Mouse (Mus musculus): ENCODE results near the gene Sh3bp5. TPM values are rescaled to one million over a fixed set of nuclear protein-coding genes. Genes with fewer than 3 reads are reported as not detected.

Gene Sh3bp5
- polyA plus RNA-seq, 1 experiment from 2014 or later = 20.1 TPM

GRCm38 (mm10) chr14:31416835-31417549, 18.9 kb downstream of the Sh3bp5 start:
- H3K36me3 ChIP-seq (ENCODE audit: control insufficient read depth, insufficient read depth, low read length) = no peaks in the 10 kb centered on the region
- no peaks in the 10 kb centered on the region for H3K9me3 ChIP-seq (ENCODE audit: control insufficient read depth, low read length)
- peaks cover 10% of the 10 kb centered on the region for H3K4me1 ChIP-seq (ENCODE audit: control insufficient read depth, insufficient read depth, low read length)
- H3K9ac ChIP-seq (ENCODE audit: low read length) = no peak overlapping the region
- ATAC-seq (ENCODE audit: insufficient read depth, low FRiP score, low TSS enrichment) (no peak), DNase-seq (ENCODE audit: low spot score) (no peak)
- H3K27me3 ChIP-seq (ENCODE audit: control insufficient read depth, insufficient read depth, low read length) = no peaks in the 10 kb centered on the region
- 81% methylated on average over 16 of the region's 16 CpGs for WGBS
- H3K4me2 ChIP-seq (ENCODE audit: low read depth) = no peak overlapping the region
- no peak overlapping the region for H3K4me3 ChIP-seq (ENCODE audit: low read depth, low read length)
- H3K27ac ChIP-seq (ENCODE audit: low read depth, low read length) = no peak overlapping the region

- Histone ChIP-seq H3K9ac (ENCODE audit: low read length) (no peak overlapping the region), H3K36me3 (ENCODE audit: control insufficient read depth, insufficient read depth, low read length) (no peaks in the 10 kb centered on the region), H3K27ac (ENCODE audit: low read depth, low read length) (no peak overlapping the region), H3K9me3 (ENCODE audit: control insufficient read depth, low read length) (no peaks in the 10 kb centered on the region), H3K27me3 (ENCODE audit: control insufficient read depth, insufficient read depth, low read length) (no peaks in the 10 kb centered on the region), H3K4me2 (ENCODE audit: low read depth) (no peak overlapping the region), H3K4me1 (ENCODE audit: control insufficient read depth, insufficient read depth, low read length) (peaks cover 10% of the 10 kb centered on the region), H3K4me3 (ENCODE audit: low read depth, low read length) (no peak overlapping the region)
- 88% methylated on average over 3 of the region's 3 CpGs for WGBS
- DNase-seq (ENCODE audit: low spot score) (no peak), ATAC-seq (ENCODE audit: insufficient read depth, low FRiP score, low TSS enrichment) (no peak)
These were observed 19.5 kb downstream of the Sh3bp5 start for GRCm38 (mm10) chr14:31416411-31416810.

DNA sequence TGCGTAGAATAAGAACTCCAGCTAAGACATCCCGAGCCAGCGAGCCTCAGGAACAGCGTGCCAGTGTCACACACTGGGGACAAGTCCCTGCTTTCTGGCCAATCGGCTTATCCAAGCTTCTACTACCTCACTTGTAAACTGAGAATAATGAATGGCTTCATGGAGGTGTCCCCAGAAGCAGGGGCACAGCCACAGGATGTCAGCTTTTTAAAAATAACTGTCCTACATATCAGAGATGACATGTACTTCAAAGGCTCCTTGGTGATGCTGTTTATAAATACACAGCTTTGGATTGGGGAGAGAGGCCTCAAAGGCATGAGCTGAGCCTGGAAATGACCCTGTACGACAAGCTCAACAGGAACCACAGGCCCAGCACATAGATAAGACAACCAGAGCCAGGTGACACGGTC, 20.9 kb downstream of the Sh3bp5 start:
- no peak overlapping the region for H3K4me3 ChIP-seq (ENCODE audit: low read depth, low read length)
- ATAC-seq (ENCODE audit: insufficient read depth, low FRiP score, low TSS enrichment) = no peak
- H3K4me1 ChIP-seq (ENCODE audit: control insufficient read depth, insufficient read depth, low read length) = peaks cover 6% of the 10 kb centered on the region
- no peaks in the 10 kb centered on the region for H3K9me3 ChIP-seq (ENCODE audit: control insufficient read depth, low read length)
- H3K27ac ChIP-seq (ENCODE audit: low read depth, low read length) = no peak overlapping the region
- H3K36me3 ChIP-seq (ENCODE audit: control insufficient read depth, insufficient read depth, low read length) = no peaks in the 10 kb centered on the region
- no peak overlapping the region for H3K4me2 ChIP-seq (ENCODE audit: low read depth)
- DNase-seq (ENCODE audit: low spot score) = no peak
- WGBS = 64% methylated on average over 7 of the region's 7 CpGs
- no peaks in the 10 kb centered on the region for H3K27me3 ChIP-seq (ENCODE audit: control insufficient read depth, insufficient read depth, low read length)
- no peak overlapping the region for H3K9ac ChIP-seq (ENCODE audit: low read length)

- no peaks in the 10 kb centered on the region for H3K9me3 ChIP-seq (ENCODE audit: control insufficient read depth, low read length)
- no peaks in the 10 kb centered on the region for H3K36me3 ChIP-seq (ENCODE audit: control insufficient read depth, insufficient read depth, low read length)
- no peak overlapping the region for H3K27ac ChIP-seq (ENCODE audit: low read depth, low read length)
- peaks cover 6% of the 10 kb centered on the region for H3K4me1 ChIP-seq (ENCODE audit: control insufficient read depth, insufficient read depth, low read length)
- DNase-seq (ENCODE audit: low spot score) (no peak), ATAC-seq (ENCODE audit: insufficient read depth, low FRiP score, low TSS enrichment) (no peak)
- no peak overlapping the region for H3K4me2 ChIP-seq (ENCODE audit: low read depth)
- no peaks in the 10 kb centered on the region for H3K27me3 ChIP-seq (ENCODE audit: control insufficient read depth, insufficient read depth, low read length)
- H3K4me3 ChIP-seq (ENCODE audit: low read depth, low read length) = no peak overlapping the region
- no peak overlapping the region for H3K9ac ChIP-seq (ENCODE audit: low read length)
- 61% methylated on average over 10 of the region's 10 CpGs for WGBS
These were observed 21.5 kb downstream of the Sh3bp5 start for GRCm38 (mm10) chr14:31414235-31414966.

GRCm38 (mm10) chr14:31413475-31414086, 22.3 kb downstream of the Sh3bp5 start:
- Histone ChIP-seq H3K27me3 (ENCODE audit: control insufficient read depth, insufficient read depth, low read length) (no peaks in the 10 kb centered on the region), H3K9ac (ENCODE audit: low read length) (no peak overlapping the region), H3K27ac (ENCODE audit: low read depth, low read length) (no peak overlapping the region), H3K4me2 (ENCODE audit: low read depth) (no peak overlapping the region), H3K4me3 (ENCODE audit: low read depth, low read length) (no peak overlapping the region), H3K36me3 (ENCODE audit: control insufficient read depth, insufficient read depth, low read length) (no peaks in the 10 kb centered on the region), H3K4me1 (ENCODE audit: control insufficient read depth, insufficient read depth, low read length) (peaks cover 8% of the 10 kb centered on the region), H3K9me3 (ENCODE audit: control insufficient read depth, low read length) (no peaks in the 10 kb centered on the region)
- ATAC-seq (ENCODE audit: insufficient read depth, low FRiP score, low TSS enrichment) = no peak
- peak; percentile 36 for DNase-seq (ENCODE audit: low spot score)
- WGBS = 32% methylated on average over 6 of the region's 6 CpGs

- H3K4me3 ChIP-seq (ENCODE audit: low read depth, low read length) = no peak overlapping the region
- H3K27me3 ChIP-seq (ENCODE audit: control insufficient read depth, insufficient read depth, low read length) = no peaks in the 10 kb centered on the region
- WGBS = 77% methylated on average over 10 of the region's 10 CpGs
- DNase-seq (ENCODE audit: low spot score) = no peak
- H3K4me2 ChIP-seq (ENCODE audit: low read depth) = no peak overlapping the region
- no peak overlapping the region for H3K27ac ChIP-seq (ENCODE audit: low read depth, low read length)
- no peaks in the 10 kb centered on the region for H3K36me3 ChIP-seq (ENCODE audit: control insufficient read depth, insufficient read depth, low read length)
- ATAC-seq (ENCODE audit: insufficient read depth, low FRiP score, low TSS enrichment) = no peak
- no peak overlapping the region for H3K9ac ChIP-seq (ENCODE audit: low read length)
- peaks cover 8% of the 10 kb centered on the region for H3K4me1 ChIP-seq (ENCODE audit: control insufficient read depth, insufficient read depth, low read length)
- no peaks in the 10 kb centered on the region for H3K9me3 ChIP-seq (ENCODE audit: control insufficient read depth, low read length)
These were observed 23.2 kb downstream of the Sh3bp5 start for GRCm38 (mm10) chr14:31412651-31413056.

GRCm38 (mm10) chr14:31410737-31411136, 25.1 kb downstream of the Sh3bp5 start:
- no peak overlapping the region for H3K9ac ChIP-seq (ENCODE audit: low read length)
- DNase-seq (ENCODE audit: low spot score) (no peak), ATAC-seq (ENCODE audit: insufficient read depth, low FRiP score, low TSS enrichment) (no peak)
- 0 out of 2 replicates have a peak, but pooled peaks cover 2% of the 10 kb centered on the region for H3K36me3 ChIP-seq (ENCODE audit: control insufficient read depth, insufficient read depth, low read length)
- no peaks in the 10 kb centered on the region for H3K27me3 ChIP-seq (ENCODE audit: control insufficient read depth, insufficient read depth, low read length)
- WGBS = 86% methylated on average over 4 of the region's 4 CpGs
- peaks cover 8% of the 10 kb centered on the region for H3K4me1 ChIP-seq (ENCODE audit: control insufficient read depth, insufficient read depth, low read length)
- no peaks in the 10 kb centered on the region for H3K9me3 ChIP-seq (ENCODE audit: control insufficient read depth, low read length)
- H3K27ac ChIP-seq (ENCODE audit: low read depth, low read length) = no peak overlapping the region
- H3K4me2 ChIP-seq (ENCODE audit: low read depth) = no peak overlapping the region
- no peak overlapping the region for H3K4me3 ChIP-seq (ENCODE audit: low read depth, low read length)

DNA sequence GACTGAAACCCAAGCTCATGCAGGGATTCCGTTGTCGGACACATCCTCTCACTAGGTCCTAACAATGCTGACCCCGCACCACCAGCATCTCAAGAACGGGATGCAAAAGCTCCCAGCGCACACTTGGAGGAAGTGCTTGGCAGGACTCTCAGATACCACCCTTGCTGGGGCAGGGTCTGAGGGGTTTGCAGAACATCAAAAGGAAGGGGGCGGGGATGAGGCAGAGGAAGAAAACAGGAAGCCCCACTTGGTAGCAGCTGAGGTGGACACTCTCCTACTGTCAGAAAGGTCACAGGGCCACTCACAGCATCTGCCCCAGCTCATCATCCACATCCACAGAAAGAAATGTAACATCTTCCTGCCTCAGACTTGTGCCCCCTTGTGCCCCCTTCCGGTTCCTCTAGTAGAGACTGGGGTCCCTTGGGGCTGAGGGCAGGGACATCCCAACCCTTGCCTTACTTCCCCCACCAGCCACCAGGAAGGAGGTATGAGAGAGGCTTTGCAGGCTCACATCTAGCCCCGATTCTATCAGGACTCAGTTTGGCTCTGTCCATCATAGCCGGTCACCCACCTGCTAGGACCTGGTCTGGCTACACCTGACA, 25.7 kb downstream of the Sh3bp5 start:
- Histone ChIP-seq H3K9ac (ENCODE audit: low read length) (no peak overlapping the region), H3K4me1 (ENCODE audit: control insufficient read depth, insufficient read depth, low read length) (peaks cover 8% of the 10 kb centered on the region), H3K4me2 (ENCODE audit: low read depth) (no peak overlapping the region), H3K27me3 (ENCODE audit: control insufficient read depth, insufficient read depth, low read length) (no peaks in the 10 kb centered on the region), H3K27ac (ENCODE audit: low read depth, low read length) (no peak overlapping the region), H3K36me3 (ENCODE audit: control insufficient read depth, insufficient read depth, low read length) (0 out of 2 replicates have a peak, but pooled peaks cover 2% of the 10 kb centered on the region), H3K4me3 (ENCODE audit: low read depth, low read length) (no peak overlapping the region), H3K9me3 (ENCODE audit: control insufficient read depth, low read length) (no peaks in the 10 kb centered on the region)
- 84% methylated on average over 9 of the region's 9 CpGs for WGBS
- no peak for DNase-seq (ENCODE audit: low spot score)
- ATAC-seq (ENCODE audit: insufficient read depth, low FRiP score, low TSS enrichment) = no peak

All from neural tube, embryonic 11.5 days (tissue).